Mouse (Mus musculus): ENCODE measurements around the gene Ces2h. TPM values are rescaled to one million over a fixed set of nuclear protein-coding genes. Genes with fewer than 3 reads are reported as not detected.

The Ces2h gene
- polyA plus RNA-seq (2015; fragmentation: Nextera tagmentation; extraction: Ambion mirVana) = not detected in 2 replicates

DNA sequence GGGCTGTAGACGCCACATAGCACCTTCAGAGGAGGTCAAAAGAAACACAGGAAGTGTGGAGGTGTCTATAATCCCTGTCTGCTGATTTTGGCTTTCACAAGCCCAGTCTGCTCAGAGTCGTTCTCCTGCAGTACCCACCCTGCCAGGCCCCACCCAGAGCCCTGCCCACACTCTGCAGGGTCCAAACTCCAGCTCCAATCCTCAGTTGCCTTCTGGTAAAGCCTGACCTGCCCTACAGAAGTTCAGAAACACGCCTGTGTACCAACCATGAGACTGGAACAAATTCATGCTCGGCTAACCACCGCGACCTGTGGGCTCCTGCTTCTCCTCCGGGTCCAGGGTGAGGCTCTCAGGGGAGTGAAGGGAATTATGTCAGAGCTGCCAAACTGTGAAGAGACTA, at the start of gene Ces2h:
Ces2h (plus strand) TSS at position 268 of the 400 bp plus-strand sequence.
- Histone ChIP-seq H3K4me3 (ENCODE audit: low read depth, low read length) (no peak within 1 kb of the TSS), H3K9ac (ENCODE audit: low read length) (no peak within 1 kb of the TSS), H3K27me3 (ENCODE audit: control insufficient read depth, insufficient read depth, low read length) (no peaks in the 10 kb centered on the region), H3K4me2 (replicated peaks; ENCODE audit: low read depth) (no peak within 1 kb of the TSS), H3K4me1 (replicated peaks; ENCODE audit: control insufficient read depth, insufficient read depth) (no peaks in the 10 kb centered on the region), H3K27ac (replicated peaks) (no peak within 1 kb of the TSS), H3K36me3 (ENCODE audit: control insufficient read depth, insufficient read depth, low read length) (no peaks in the 10 kb centered on the region), H3K9me3 (ENCODE audit: control insufficient read depth, low read length) (no peaks in the 10 kb centered on the region)
- TF ChIP-seq EP300 (optimal IDR thresholded peaks at IDR 0.05) (no peak), CTCF (IDR thresholded peaks at IDR 0.05; ENCODE audit: low read depth) (no peak)
- ATAC-seq (ENCODE audit: low FRiP score, low TSS enrichment) (peak; percentile 97), DNase-seq (ENCODE audit: low spot score) (peak; percentile 80)
- 72% methylated on average over 7 of the region's 7 CpGs for WGBS

DNA sequence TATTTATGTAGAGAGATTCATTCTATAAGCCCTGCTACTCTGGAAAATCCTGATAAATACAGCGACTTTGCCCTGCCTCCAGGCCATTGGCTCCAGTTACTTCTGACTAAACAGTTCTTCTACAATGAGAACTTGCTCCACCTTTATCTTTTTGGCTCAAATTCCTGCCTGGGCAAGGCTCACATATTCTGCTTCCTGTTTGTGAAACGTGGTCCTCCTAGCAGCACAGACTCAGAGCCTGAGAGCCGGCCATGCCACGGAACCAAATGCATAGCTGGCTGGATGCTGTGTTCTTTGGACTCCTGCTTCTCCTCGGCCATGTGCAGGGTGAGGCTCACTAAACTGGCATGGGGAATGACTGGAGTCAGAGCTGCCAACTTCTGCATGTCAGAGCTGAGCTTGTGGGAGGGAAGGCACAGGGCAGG, 39.1 kb upstream of the Ces2h start, which contains the start of gene Ces2g:
Ces2g (plus strand) TSS at position 182 of the 425 bp plus-strand sequence.
- 23% methylated on average over 5 of the region's 5 CpGs for WGBS
- H3K4me3 ChIP-seq (ENCODE audit: low read depth, low read length) = no peak within 1 kb of the TSS
- TF ChIP-seq EP300 (optimal IDR thresholded peaks at IDR 0.05) = peak; percentile 63
- TF ChIP-seq CTCF (IDR thresholded peaks at IDR 0.05; ENCODE audit: low read depth) = no peak
- DNase-seq (ENCODE audit: low spot score) = peak; percentile 59
- no peaks in the 10 kb centered on the region for H3K9me3 ChIP-seq (ENCODE audit: control insufficient read depth, low read length)
- ATAC-seq (ENCODE audit: low FRiP score, low TSS enrichment) = peak; percentile 63
- H3K27me3 ChIP-seq (ENCODE audit: control insufficient read depth, insufficient read depth, low read length) = no peaks in the 10 kb centered on the region
- peak within 1 kb of the TSS; percentile 74 for H3K27ac ChIP-seq (replicated peaks)
- H3K9ac ChIP-seq (ENCODE audit: low read length) = no peak within 1 kb of the TSS
- 0 out of 2 replicates have a peak within 1 kb of the TSS, but pooled peaks have one; percentile 24 for H3K4me2 ChIP-seq (replicated peaks; ENCODE audit: low read depth)
- H3K36me3 ChIP-seq (ENCODE audit: control insufficient read depth, insufficient read depth, low read length) = no peaks in the 10 kb centered on the region
- H3K4me1 ChIP-seq (replicated peaks; ENCODE audit: control insufficient read depth, insufficient read depth) = no peaks in the 10 kb centered on the region

DNA sequence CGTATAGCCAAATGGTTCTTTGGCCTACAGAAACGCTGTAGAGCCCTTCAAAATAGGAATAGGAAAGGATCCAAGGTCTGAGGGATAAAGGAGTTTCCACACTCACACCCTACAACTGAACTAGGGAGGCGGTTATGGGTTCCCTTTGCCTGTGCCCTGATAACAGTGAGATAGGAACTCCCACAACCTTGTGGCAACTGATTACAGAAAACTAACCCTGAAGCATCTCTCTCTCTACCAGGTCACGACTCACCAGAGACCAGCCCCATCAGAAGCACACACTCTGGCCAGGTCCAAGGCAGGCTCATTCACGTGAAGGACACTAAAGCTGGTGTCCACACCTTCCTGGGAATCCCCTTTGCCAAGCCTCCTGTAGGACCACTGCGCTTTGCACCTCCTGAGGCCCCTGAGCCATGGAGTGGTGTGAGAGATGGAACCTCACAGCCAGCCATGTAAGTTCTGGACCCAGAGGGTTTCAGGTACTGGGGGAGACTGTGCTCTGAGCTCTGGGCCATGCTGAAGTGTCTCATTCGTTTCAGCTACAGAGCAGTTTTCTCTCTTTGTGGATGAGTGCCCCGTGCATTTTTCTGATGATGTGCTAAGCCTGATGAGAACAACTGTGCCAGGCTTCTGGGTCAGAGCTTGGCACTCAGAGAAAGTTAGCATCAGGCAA, 38.3 kb upstream of the Ces2h start:
- 61% methylated on average over 8 of the region's 8 CpGs for WGBS
- H3K9me3 ChIP-seq (ENCODE audit: control insufficient read depth, low read length) = no peaks in the 10 kb centered on the region
- H3K4me1 ChIP-seq (replicated peaks; ENCODE audit: control insufficient read depth, insufficient read depth) = no peaks in the 10 kb centered on the region
- DNase-seq (ENCODE audit: low spot score) (no peak), ATAC-seq (ENCODE audit: low FRiP score, low TSS enrichment) (no peak)
- no peaks in the 10 kb centered on the region for H3K27me3 ChIP-seq (ENCODE audit: control insufficient read depth, insufficient read depth, low read length)
- H3K36me3 ChIP-seq (ENCODE audit: control insufficient read depth, insufficient read depth, low read length) = no peaks in the 10 kb centered on the region
- no peak overlapping the region for H3K4me3 ChIP-seq (ENCODE audit: low read depth, low read length)
- H3K9ac ChIP-seq (ENCODE audit: low read length) = no peak overlapping the region
- H3K4me2 ChIP-seq (replicated peaks; ENCODE audit: low read depth) = no peak overlapping the region
- no peak overlapping the region; the same call in 1 of the 2 replicates for H3K27ac ChIP-seq (replicated peaks)
- TF ChIP-seq EP300 (optimal IDR thresholded peaks at IDR 0.05) = no peak
- no peak for TF ChIP-seq CTCF (IDR thresholded peaks at IDR 0.05; ENCODE audit: low read depth)

DNA sequence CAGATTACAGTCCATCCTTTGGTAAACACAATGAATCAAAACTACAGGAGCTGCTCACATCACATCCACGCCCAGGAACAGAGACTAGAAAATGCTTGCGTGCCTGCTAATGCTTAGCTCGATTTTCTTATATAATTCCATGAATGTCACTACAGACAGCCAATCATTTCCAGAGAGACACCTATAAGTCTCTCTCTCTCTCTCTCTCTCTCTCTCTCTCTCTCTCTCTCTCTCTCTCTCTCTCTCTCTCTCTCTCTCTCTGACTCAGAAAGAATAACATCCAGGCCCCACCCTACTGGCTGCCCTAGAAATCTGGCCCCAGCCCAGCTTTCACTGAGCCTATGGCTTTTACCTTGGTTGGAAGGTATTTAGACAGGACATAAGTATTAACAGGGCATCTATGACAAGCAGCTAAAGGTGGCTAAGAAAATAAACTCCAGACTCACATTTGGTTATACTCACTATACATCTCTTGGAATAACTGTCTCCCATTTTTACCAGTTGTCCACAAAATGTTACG, 37.2 kb upstream of the Ces2h start:
- Histone ChIP-seq H3K4me1 (replicated peaks; ENCODE audit: control insufficient read depth, insufficient read depth) (no peaks in the 10 kb centered on the region), H3K4me2 (replicated peaks; ENCODE audit: low read depth) (no peak overlapping the region), H3K27me3 (ENCODE audit: control insufficient read depth, insufficient read depth, low read length) (no peaks in the 10 kb centered on the region), H3K9me3 (ENCODE audit: control insufficient read depth, low read length) (no peaks in the 10 kb centered on the region), H3K4me3 (ENCODE audit: low read depth, low read length) (no peak overlapping the region), H3K9ac (ENCODE audit: low read length) (no peak overlapping the region), H3K36me3 (ENCODE audit: control insufficient read depth, insufficient read depth, low read length) (no peaks in the 10 kb centered on the region), H3K27ac (replicated peaks) (peak overlapping the region; percentile 14; the same call in 1 of the 2 replicates)
- peak; percentile 67 for DNase-seq (ENCODE audit: low spot score)
- 62% methylated on average over 4 of the region's 4 CpGs for WGBS
- TF ChIP-seq CTCF (IDR thresholded peaks at IDR 0.05; ENCODE audit: low read depth) (no peak), EP300 (optimal IDR thresholded peaks at IDR 0.05) (no peak)
- peak; percentile 74 for ATAC-seq (ENCODE audit: low FRiP score, low TSS enrichment)

DNA sequence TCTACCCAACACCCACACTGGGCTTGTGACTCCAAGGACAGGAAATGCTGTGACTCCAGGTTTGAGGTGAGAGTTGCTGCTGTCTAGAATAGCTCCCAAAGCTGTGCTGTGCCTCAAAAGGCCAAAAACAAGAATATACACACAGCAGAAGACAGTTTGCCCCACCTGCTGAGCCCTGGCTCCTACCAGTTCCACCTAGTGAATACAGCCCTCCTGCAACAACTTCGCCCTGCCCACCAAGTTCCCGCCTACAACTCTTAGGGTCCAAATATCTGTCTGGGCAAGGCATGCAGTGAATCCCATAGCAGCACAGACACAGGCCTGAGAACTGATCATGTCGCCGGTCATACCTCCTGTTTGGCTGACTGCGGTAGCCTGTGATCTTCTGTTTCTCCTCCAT, 16.5 kb upstream of the Ces2h start:
- Histone ChIP-seq H3K4me3 (ENCODE audit: low read depth, low read length) (no peak overlapping the region), H3K27ac (replicated peaks) (no peak overlapping the region), H3K36me3 (ENCODE audit: control insufficient read depth, insufficient read depth, low read length) (no peaks in the 10 kb centered on the region), H3K4me1 (replicated peaks; ENCODE audit: control insufficient read depth, insufficient read depth) (no peaks in the 10 kb centered on the region), H3K9ac (ENCODE audit: low read length) (no peak overlapping the region), H3K4me2 (replicated peaks; ENCODE audit: low read depth) (no peak overlapping the region), H3K27me3 (ENCODE audit: control insufficient read depth, insufficient read depth, low read length) (no peaks in the 10 kb centered on the region), H3K9me3 (ENCODE audit: control insufficient read depth, low read length) (no peaks in the 10 kb centered on the region)
- DNase-seq (ENCODE audit: low spot score) = no peak
- WGBS = 88% methylated on average over 5 of the region's 5 CpGs
- TF ChIP-seq EP300 (optimal IDR thresholded peaks at IDR 0.05) = no peak
- no peak for TF ChIP-seq CTCF (IDR thresholded peaks at IDR 0.05; ENCODE audit: low read depth)
- ATAC-seq (ENCODE audit: low FRiP score, low TSS enrichment) = no peak

DNA sequence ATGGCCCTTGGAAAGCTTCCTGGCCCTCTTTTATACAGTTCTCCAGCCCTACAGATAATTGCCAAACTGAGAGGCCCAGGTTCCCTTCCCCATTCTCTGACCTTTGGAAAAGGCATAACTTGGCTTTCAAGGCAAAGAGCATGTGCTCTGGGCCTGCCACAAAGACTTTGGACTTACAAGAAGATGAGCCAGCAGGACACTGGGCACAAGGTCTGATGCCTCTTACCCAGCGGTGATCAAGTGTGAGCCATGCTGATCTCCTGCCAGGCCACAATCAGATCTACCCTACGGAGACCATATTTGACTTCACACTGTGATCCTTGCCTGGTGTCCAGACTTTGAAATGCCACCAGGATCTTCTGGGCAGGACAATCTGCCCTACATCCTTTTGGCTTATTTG, 15.7 kb upstream of the Ces2h start:
- Histone ChIP-seq H3K4me2 (replicated peaks; ENCODE audit: low read depth) (no peak overlapping the region), H3K9me3 (ENCODE audit: control insufficient read depth, low read length) (no peaks in the 10 kb centered on the region), H3K4me1 (replicated peaks; ENCODE audit: control insufficient read depth, insufficient read depth) (no peaks in the 10 kb centered on the region), H3K4me3 (ENCODE audit: low read depth, low read length) (no peak overlapping the region), H3K27me3 (ENCODE audit: control insufficient read depth, insufficient read depth, low read length) (no peaks in the 10 kb centered on the region), H3K9ac (ENCODE audit: low read length) (no peak overlapping the region), H3K36me3 (ENCODE audit: control insufficient read depth, insufficient read depth, low read length) (no peaks in the 10 kb centered on the region), H3K27ac (replicated peaks) (no peak overlapping the region)
- no peak for DNase-seq (ENCODE audit: low spot score)
- TF ChIP-seq EP300 (optimal IDR thresholded peaks at IDR 0.05) (no peak), CTCF (IDR thresholded peaks at IDR 0.05; ENCODE audit: low read depth) (no peak)
- WGBS = 87% methylated on average over 2 of the region's 2 CpGs
- ATAC-seq (ENCODE audit: low FRiP score, low TSS enrichment) = no peak
